Mouse (Mus musculus): ENCODE measurements around the gene Cenpw. TPM values are rescaled to one million over a fixed set of nuclear protein-coding genes. Genes with fewer than 3 reads are reported as not detected.
A peak's percentile ranks its signal among the peaks of the same experiment; 100 is the strongest.

Gene Cenpw
- under 1 TPM; 0.50 to 0.54 TPM for total RNA-seq (2021)
- long read RNA-seq, experiment 1, transcript Cenpw-201 (3 exons, 1,532 nt), result major isoform, 5 of 5 reads
- long read RNA-seq, experiment 1, partial matches to known transcripts, result 0 of 5 reads
- long read RNA-seq, experiment 1, other reads (novel, unspliced or antisense), result 0 of 5 reads
- long read RNA-seq, experiment 2, partial matches to known transcripts, result 0 of 1 reads
- long read RNA-seq, experiment 2, other reads (novel, unspliced or antisense), result 0 of 1 reads

GRCm38 (mm10) chr10:30199916-30200826 is at the start of gene Cenpw:
Gene Cenpw, minus strand, starts transcription at chr10:30200560.
- peak; percentile 81 to 82 for DNase-seq

DNA sequence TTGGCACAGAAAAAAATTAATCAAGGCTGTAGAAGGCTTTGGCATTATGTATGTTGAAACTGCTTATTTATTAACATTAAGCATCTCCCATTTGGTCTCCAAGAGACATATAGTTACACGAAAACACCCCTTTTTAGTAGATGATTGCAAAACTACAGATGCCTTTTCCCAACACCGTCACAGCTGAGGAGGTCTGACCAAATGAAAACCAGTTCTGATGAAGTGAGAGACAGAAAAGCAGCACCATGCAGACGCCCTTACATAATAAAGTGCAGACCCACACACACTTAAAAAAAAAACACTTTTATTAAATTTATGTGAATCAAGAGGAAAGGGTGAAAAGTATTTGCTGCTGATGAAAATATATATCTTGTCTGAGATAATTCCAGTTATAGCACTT is 49.3 kb upstream of the Cenpw start:
- no peak for DNase-seq

DNA sequence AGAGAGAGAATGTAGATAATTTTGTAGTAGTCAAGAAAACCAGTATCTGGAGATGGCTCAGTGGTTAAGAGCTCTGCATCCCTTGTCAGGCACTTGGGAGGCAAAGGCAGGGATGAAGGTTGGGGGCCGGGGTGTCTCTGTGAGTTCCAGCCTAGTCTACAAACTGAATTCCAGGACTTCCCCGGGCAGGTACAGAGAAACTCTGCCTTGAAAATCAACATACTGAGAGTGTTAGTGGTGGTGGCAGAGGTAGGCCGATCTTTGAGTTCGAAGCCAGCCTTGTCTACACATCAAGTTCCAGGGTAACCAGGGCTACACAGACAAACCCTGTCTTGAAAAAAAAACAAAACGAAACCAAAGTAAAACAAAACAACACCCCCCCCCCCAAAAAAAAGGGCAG is 859 bp downstream of the Cenpw start:
- DNase-seq, result no peak

DNA sequence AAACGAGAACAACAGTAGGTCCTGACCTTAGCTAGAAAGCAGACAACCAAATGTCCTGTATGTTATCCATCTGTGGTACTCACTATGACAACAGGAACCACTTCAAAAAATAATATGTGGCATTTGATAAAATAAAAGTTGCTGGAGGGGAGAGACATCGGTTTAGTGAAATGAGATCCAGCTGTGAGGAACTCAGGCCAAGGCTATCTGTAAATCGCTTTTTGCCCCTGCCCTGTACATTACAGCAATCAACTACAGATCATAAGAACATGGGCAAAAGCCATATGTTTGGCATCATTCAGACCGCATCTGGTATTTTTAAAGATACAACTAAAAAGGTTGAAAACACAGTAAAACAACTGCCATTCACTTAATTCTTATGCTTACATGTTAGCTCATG is 32.7 kb downstream of the Cenpw start:
- DNase-seq, result no peak

Data from heart, adult 18-20 months (tissue).